Mouse (Mus musculus) gastrocnemius, postnatal 36 days (tissue): ENCODE data around the gene Sccpdh. TPM values are rescaled to one million over a fixed set of nuclear protein-coding genes. Genes with fewer than 3 reads are reported as not detected.
A peak's percentile ranks its signal among the peaks of the same experiment; 100 is the strongest.
"Not testable (repeated sequence)": the region's sequence is repeated elsewhere in the genome, so short reads cannot be mapped to it uniquely, and the experiment has no call there.

Source experiments
- DNase-seq, 2 experiments: peaks; one replicate each; pipeline ENCODE4 v3.0.0; 2022
- intact Hi-C: fragments of 180-260 bp; cut with DNase I; formaldehyde crosslinking; loops from one replicate; pipeline ENCODE4 v1.15.1; 2025
- long read RNA-seq, 2 experiments: library from polyadenylated mRNA; stranded (forward); transcript quantifications; one replicate each; pipeline ENCODE4 v2.0.0; 2021
- total RNA-seq, 2 experiments: library from RNA; stranded (reverse); gene quantifications; 2 replicates each; pipeline ENCODE4 v1.2.3; 2021

The Sccpdh gene
- 10 to 100 TPM; 28.7 to 33.0 TPM for total RNA-seq
- long read RNA-seq, experiment 1, transcript Sccpdh-201 (12 exons, 1,948 nt) = major isoform, 58 of 63 reads
- long read RNA-seq, experiment 1, partial matches to known transcripts = 4 of 63 reads
- long read RNA-seq, experiment 1, other reads (novel, unspliced or antisense) = 1 of 63 reads
- long read RNA-seq, experiment 2, transcript Sccpdh-201 (12 exons, 1,948 nt) = major isoform, 79 of 87 reads
- long read RNA-seq, experiment 2, partial matches to known transcripts = 2 of 87 reads
- long read RNA-seq, experiment 2, other reads (novel, unspliced or antisense) = 6 of 87 reads

GRCm38 (mm10) chr1:179668013-179668805, at the start of gene Sccpdh:
TSS of gene Sccpdh (plus strand) at chr1:179668210.
- peak; percentile 82 to 86 for DNase-seq
- intact Hi-C loops = no loop called here

- intact Hi-C loops = loop anchor here (2.0 to 5.0 kb wide), 2 partner anchors 75 to 114 kb away; partner anchors contain the start of genes Cnst and Tfb2m
- no peak for DNase-seq
Measured at GRCm38 (mm10) chr1:179622665-179623064, 45.3 kb upstream of the Sccpdh start.

- intact Hi-C loops = loop anchor here (2.0 to 5.0 kb wide), 2 partner anchors 76 to 115 kb away; partner anchors contain the start of genes Cnst and Tfb2m
- DNase-seq = no peak
Measured at GRCm38 (mm10) chr1:179623657-179624056, 44.4 kb upstream of the Sccpdh start.

GRCm38 (mm10) chr1:179624354-179624753, 43.7 kb upstream of the Sccpdh start:
- intact Hi-C loops = loop anchor here (5.0 kb wide), 1 partner anchor 77 kb away; the partner anchor contains the start of genes Cnst and Tfb2m
- no peak for DNase-seq

- no peak for DNase-seq
- intact Hi-C loops = no loop called here
Measured at GRCm38 (mm10) chr1:179627855-179628254, 40.2 kb upstream of the Sccpdh start.

GRCm38 (mm10) chr1:179628438-179629106, 39.4 kb upstream of the Sccpdh start:
- DNase-seq = no peak
- intact Hi-C loops = no loop called here

- intact Hi-C loops = no loop called here
- DNase-seq = no peak
Measured at GRCm38 (mm10) chr1:179629276-179629675, 38.7 kb upstream of the Sccpdh start.

- intact Hi-C loops = no loop called here
- DNase-seq = no peak
Measured at GRCm38 (mm10) chr1:179632746-179633413, 35.1 kb upstream of the Sccpdh start.

GRCm38 (mm10) chr1:179633414-179633752, 34.6 kb upstream of the Sccpdh start:
- no peak for DNase-seq
- intact Hi-C loops = no loop called here

GRCm38 (mm10) chr1:179634159-179634558, 33.9 kb upstream of the Sccpdh start:
- intact Hi-C loops = no loop called here

GRCm38 (mm10) chr1:179642726-179643125, 25.3 kb upstream of the Sccpdh start:
- intact Hi-C loops = loop anchor here (10.0 kb wide), 2 partner anchors 92 to 202 kb away; no protein-coding TSS in a partner anchor
- DNase-seq = no peak

More at GRCm38 (mm10) chr1:179634159-179634558, 33.9 kb upstream of the Sccpdh start:
- DNase-seq = no peak

GRCm38 (mm10) chr1:179644151-179644550, 23.9 kb upstream of the Sccpdh start:
- intact Hi-C loops = loop anchor here (10.0 kb wide), 2 partner anchors 91 to 201 kb away; no protein-coding TSS in a partner anchor
- no peak for DNase-seq

- peak; percentile 64 to 68 for DNase-seq
- intact Hi-C loops = loop anchor here (10.0 kb wide), 2 partner anchors 89 to 199 kb away; no protein-coding TSS in a partner anchor
Measured at GRCm38 (mm10) chr1:179645101-179645979, 22.7 kb upstream of the Sccpdh start.

GRCm38 (mm10) chr1:179645980-179646268, 22.1 kb upstream of the Sccpdh start:
- intact Hi-C loops = loop anchor here (10.0 kb wide), 2 partner anchors 89 to 199 kb away; no protein-coding TSS in a partner anchor
- no peak for DNase-seq

GRCm38 (mm10) chr1:179648678-179649077, 19.3 kb upstream of the Sccpdh start:
- intact Hi-C loops = loop anchor here (10.0 kb wide), 2 partner anchors 86 to 196 kb away; no protein-coding TSS in a partner anchor
- not testable (repeated sequence) for DNase-seq

GRCm38 (mm10) chr1:179649324-179649723, 18.7 kb upstream of the Sccpdh start:
- intact Hi-C loops = loop anchor here (10.0 kb wide), 2 partner anchors 85 to 195 kb away; no protein-coding TSS in a partner anchor
- DNase-seq = no peak

- intact Hi-C loops = no loop called here
- no peak for DNase-seq
Measured at GRCm38 (mm10) chr1:179650284-179650683, 17.7 kb upstream of the Sccpdh start.

- intact Hi-C loops = no loop called here
- DNase-seq = no peak
Measured at GRCm38 (mm10) chr1:179651224-179651623, 16.8 kb upstream of the Sccpdh start.

- intact Hi-C loops = no loop called here
- DNase-seq = no peak
Measured at GRCm38 (mm10) chr1:179663065-179663464, 4.9 kb upstream of the Sccpdh start.
